Mouse (Mus musculus) hindbrain, embryonic 16.5 days (tissue): ENCODE data around the gene Klhl36. TPM values are rescaled to one million over a fixed set of nuclear protein-coding genes. Genes with fewer than 3 reads are reported as not detected.
"Not testable (repeated sequence)": the region's sequence is repeated elsewhere in the genome, so short reads cannot be mapped to it uniquely, and the experiment has no call there.

Source experiments
- ATAC-seq: fragments of 200-750 bp; cut with Nextera tagmentation; 2 replicates; pipeline ENCODE4 v1.8.0; 2017; ENCODE audit warnings: moderate TSS enrichment, moderate library complexity
- H3K27ac ChIP-seq: fragments of 300-500 bp; sonication (generic); 2 replicates; pipeline ENCODE4 v1.5.1; 2014; ENCODE audit warnings: low read depth, mild to moderate bottlenecking, control low read depth, low read length, moderate library complexity
- H3K27me3 ChIP-seq: fragments of 300-500 bp; sonication (generic); replicated peaks from 2 replicates; pipeline ENCODE4 v1.6.1; 2014; ENCODE audit warnings: low read length; ENCODE audit not compliant: control insufficient read depth, insufficient read depth
- H3K36me3 ChIP-seq: fragments of 300-500 bp; sonication (generic); 2 replicates; pipeline ENCODE4 v1.6.1; 2014; ENCODE audit warnings: mild to moderate bottlenecking, low read length, moderate library complexity, mixed read lengths; ENCODE audit not compliant: control insufficient read depth, insufficient read depth
- H3K4me1 ChIP-seq: fragments of 300-500 bp; sonication (generic); 2 replicates; pipeline ENCODE4 v1.6.1; 2014; ENCODE audit warnings: low read depth, low read length; ENCODE audit not compliant: control insufficient read depth, insufficient read depth
- H3K4me2 ChIP-seq: fragments of 300-500 bp; sonication (generic); 2 replicates; pipeline ENCODE4 v1.6.1; 2014; ENCODE audit warnings: mild to moderate bottlenecking, low read length, control low read depth, moderate library complexity
- H3K4me3 ChIP-seq: fragments of 300-500 bp; sonication (generic); 2 replicates; pipeline ENCODE4 v1.5.1; 2014; ENCODE audit warnings: mild to moderate bottlenecking, low read length, control low read depth, moderate library complexity
- H3K9ac ChIP-seq: fragments of 300-500 bp; sonication (generic); 2 replicates; pipeline ENCODE4 v1.6.1; 2014; ENCODE audit warnings: low read depth, mild to moderate bottlenecking, control low read depth, low read length, moderate library complexity
- H3K9me3 ChIP-seq: fragments of 300-500 bp; sonication (generic); 2 replicates; pipeline ENCODE4 v1.6.1; 2014; ENCODE audit warnings: mild to moderate bottlenecking, low read length, moderate library complexity; ENCODE audit not compliant: control insufficient read depth
- WGBS: fragments of 180-500 bp; shearing (Covaris S2); extraction: QIAGEN DNeasy Blood & Tissue Kit; methylation state at CpG from one replicate; pipeline ENCODE4 v1.1.7; 2014; 5-methylcytosine and 5-hydroxymethylcytosine counted together
- polyA plus RNA-seq: library from polyadenylated mRNA; unstranded; fragments of >200 nt; fragmentation: Nextera tagmentation; extraction: Ambion mirVana; gene quantifications from 2 replicates; pipeline ENCODE4 v1.2.1, GENCODE M21; 2015

Klhl36 gene
- polyA plus RNA-seq, 1 experiment from 2014 or later: 20.5 TPM

- 33% methylated on average over 4 of the region's 4 CpGs for WGBS
- H3K4me1 ChIP-seq: peaks cover 44% of the 10 kb centered on the region
Measured at GRCm38 (mm10) chr8:119838983-119839340, 23.1 kb upstream of the Klhl36 start.

GRCm38 (mm10) chr8:119839419-119840021 lies 22.5 kb upstream of the Klhl36 start:
- Histone ChIP-seq H3K4me3 (peak overlapping the region; percentile 91), H3K9me3 (no peaks in the 10 kb centered on the region), H3K27ac (peak overlapping the region; percentile 83), H3K9ac (peak overlapping the region; percentile 92), H3K4me1 (peaks cover 44% of the 10 kb centered on the region), H3K27me3 (no peaks in the 10 kb centered on the region), H3K36me3 (peaks cover 4% of the 10 kb centered on the region; the same call in 1 of the 2 replicates), H3K4me2 (peak overlapping the region; percentile 66)
- WGBS: 5% methylated on average over 14 of the region's 14 CpGs
- 0 out of 2 replicates have a peak, but pooled peaks have one; percentile 1 for ATAC-seq

More at GRCm38 (mm10) chr8:119838983-119839340, 23.1 kb upstream of the Klhl36 start:
- peak overlapping the region; percentile 66 for H3K4me2 ChIP-seq
- peaks cover 5% of the 10 kb centered on the region; the same call in 1 of the 2 replicates for H3K36me3 ChIP-seq
- ATAC-seq: no peak
- H3K4me3 ChIP-seq: peak overlapping the region; percentile 91
- no peaks in the 10 kb centered on the region for H3K27me3 ChIP-seq
- no peaks in the 10 kb centered on the region for H3K9me3 ChIP-seq
- H3K27ac ChIP-seq: peak overlapping the region; percentile 83
- H3K9ac ChIP-seq: peak overlapping the region; percentile 92

DNA sequence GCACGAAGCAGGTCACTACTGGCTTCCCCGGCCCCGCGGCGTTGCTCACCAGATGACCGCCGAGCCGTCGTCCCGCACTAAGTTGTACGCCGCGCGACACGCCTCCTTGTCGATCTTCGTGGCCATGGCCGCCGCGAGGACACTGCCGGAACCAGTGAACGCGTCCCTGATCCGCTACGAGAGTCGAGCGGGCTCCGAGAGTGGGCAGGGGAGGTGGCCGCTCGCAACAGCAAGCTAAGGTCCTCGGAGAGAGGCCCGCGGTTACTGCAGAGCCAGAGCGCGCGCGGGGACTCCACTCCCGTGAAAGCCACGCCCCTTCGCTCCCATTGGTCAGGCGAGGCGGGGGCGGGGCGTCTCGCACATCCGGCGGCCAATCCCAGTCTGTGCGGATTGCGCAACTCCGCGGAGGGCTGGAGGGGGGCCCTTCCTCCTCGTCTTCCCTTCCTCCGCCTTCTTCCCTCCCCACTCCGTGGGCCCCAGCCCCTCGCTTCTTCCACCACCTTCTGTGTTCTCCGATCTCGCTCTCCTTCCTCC lies 21.7 kb upstream of the Klhl36 start, which contains the start of gene Cotl1:
Gene Cotl1, minus strand, starts transcription at position 270 of the 534 bp plus-strand sequence.
- H3K27ac ChIP-seq: peak within 1 kb of the TSS; percentile 83
- no peaks in the 10 kb centered on the region for H3K36me3 ChIP-seq
- ATAC-seq: peak; percentile 95
- H3K4me2 ChIP-seq: peak within 1 kb of the TSS; percentile 66
- peak within 1 kb of the TSS; percentile 91 for H3K4me3 ChIP-seq
- no peaks in the 10 kb centered on the region for H3K9me3 ChIP-seq
- WGBS: under 1% methylated on average over 55 of the region's 57 CpGs
- H3K9ac ChIP-seq: peak within 1 kb of the TSS; percentile 92
- H3K27me3 ChIP-seq: no peaks in the 10 kb centered on the region
- peaks cover 40% of the 10 kb centered on the region for H3K4me1 ChIP-seq

DNA sequence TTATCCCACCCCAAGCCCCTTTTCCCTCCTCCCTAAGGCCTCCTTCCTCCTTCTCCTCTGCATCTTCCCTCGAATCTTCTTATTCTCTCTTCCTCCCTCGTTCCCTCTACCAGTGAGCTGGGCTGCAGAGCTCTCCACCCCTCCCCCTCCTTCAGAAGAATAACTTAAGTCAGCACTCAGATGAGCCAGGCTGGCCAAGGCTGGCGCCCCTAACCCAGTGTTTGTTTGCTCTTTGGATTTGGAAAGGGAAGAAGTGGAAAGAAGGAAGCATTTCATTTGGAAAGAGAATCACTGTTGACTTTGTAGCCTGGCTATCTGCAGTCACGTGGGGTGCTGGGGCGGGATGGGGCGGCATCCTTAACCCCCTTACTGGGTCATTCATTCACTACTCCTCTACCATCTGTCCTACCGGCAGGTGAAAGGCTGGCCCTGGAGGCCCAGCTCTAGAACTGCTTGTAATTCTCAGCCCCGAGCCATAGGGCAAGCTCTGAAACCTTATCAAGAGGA lies 21.1 kb upstream of the Klhl36 start:
- no peaks in the 10 kb centered on the region for H3K9me3 ChIP-seq
- H3K4me1 ChIP-seq: peaks cover 35% of the 10 kb centered on the region
- H3K27ac ChIP-seq: peak overlapping the region; percentile 77
- H3K36me3 ChIP-seq: no peaks in the 10 kb centered on the region
- H3K9ac ChIP-seq: peak overlapping the region; percentile 68
- peak; percentile 34 for ATAC-seq
- peak overlapping the region; percentile 66 for H3K4me2 ChIP-seq
- WGBS: 7% methylated on average over 8 of the region's 8 CpGs
- no peaks in the 10 kb centered on the region for H3K27me3 ChIP-seq
- H3K4me3 ChIP-seq: peak overlapping the region; percentile 91

GRCm38 (mm10) chr8:119843444-119843843 lies 18.6 kb upstream of the Klhl36 start:
- no peaks in the 10 kb centered on the region for H3K9me3 ChIP-seq
- WGBS: 4% methylated on average over 4 of the region's 4 CpGs
- H3K4me3 ChIP-seq: no peak overlapping the region
- no peaks in the 10 kb centered on the region for H3K27me3 ChIP-seq
- no peaks in the 10 kb centered on the region for H3K36me3 ChIP-seq
- no peak overlapping the region for H3K27ac ChIP-seq
- no peak overlapping the region for H3K9ac ChIP-seq
- ATAC-seq: no peak
- H3K4me2 ChIP-seq: no peak overlapping the region
- peaks cover 12% of the 10 kb centered on the region for H3K4me1 ChIP-seq

- Histone ChIP-seq H3K27ac (no peak overlapping the region), H3K4me1 (peaks cover 7% of the 10 kb centered on the region), H3K4me2 (no peak overlapping the region), H3K4me3 (no peak overlapping the region), H3K36me3 (no peaks in the 10 kb centered on the region), H3K9ac (no peak overlapping the region), H3K9me3 (no peaks in the 10 kb centered on the region), H3K27me3 (no peaks in the 10 kb centered on the region)
- ATAC-seq: no peak
- 56% methylated on average over 8 of the region's 8 CpGs for WGBS
Measured at GRCm38 (mm10) chr8:119844577-119844976, 17.5 kb upstream of the Klhl36 start.

- WGBS: 82% methylated on average over 7 of the region's 7 CpGs
- H3K27me3 ChIP-seq, H3K27ac ChIP-seq, H3K4me2 ChIP-seq, H3K9me3 ChIP-seq, H3K4me1 ChIP-seq, H3K4me3 ChIP-seq, H3K36me3 ChIP-seq, H3K9ac ChIP-seq, ATAC-seq: not testable (repeated sequence)
Measured at GRCm38 (mm10) chr8:119845741-119846140, 16.3 kb upstream of the Klhl36 start.

DNA sequence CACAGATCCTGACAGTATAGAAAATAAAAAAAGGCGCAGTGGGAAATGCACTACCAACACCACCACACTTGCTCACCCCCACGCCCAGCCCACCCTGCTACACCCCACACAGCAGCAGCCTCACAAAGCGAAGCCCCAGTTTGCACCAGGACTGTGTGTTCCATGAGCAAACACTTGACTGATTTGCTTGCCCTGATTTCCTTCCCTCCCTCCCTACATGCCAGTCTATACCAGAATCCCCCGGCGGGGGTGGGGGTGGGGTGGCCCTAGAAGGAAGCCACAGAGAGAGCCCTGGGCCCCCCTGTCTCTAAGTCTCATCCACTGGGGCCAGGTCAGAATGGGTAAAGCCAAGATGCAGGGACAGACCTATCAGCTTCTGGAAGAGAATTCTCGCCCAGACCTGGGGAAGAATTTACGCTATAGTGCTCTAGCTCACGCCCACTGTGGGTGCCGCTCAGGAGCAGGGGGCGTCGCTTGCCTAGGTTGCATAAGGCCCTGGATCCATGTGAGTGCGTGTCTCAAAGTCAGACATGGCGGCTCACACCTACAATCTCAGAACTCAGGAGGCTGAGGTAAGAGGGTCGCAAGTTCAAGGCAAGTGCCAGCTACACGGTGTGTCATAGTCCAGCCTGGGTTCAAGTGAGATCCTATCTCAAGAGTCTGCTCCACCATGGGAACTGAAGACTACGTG lies 14.7 kb upstream of the Klhl36 start:
- no peaks in the 10 kb centered on the region for H3K4me1 ChIP-seq
- no peak overlapping the region for H3K4me3 ChIP-seq
- H3K27ac ChIP-seq: no peak overlapping the region
- no peaks in the 10 kb centered on the region for H3K9me3 ChIP-seq
- no peak for ATAC-seq
- H3K27me3 ChIP-seq: no peaks in the 10 kb centered on the region
- H3K36me3 ChIP-seq: no peaks in the 10 kb centered on the region
- H3K9ac ChIP-seq: no peak overlapping the region
- 92% methylated on average over 16 of the region's 16 CpGs for WGBS
- no peak overlapping the region for H3K4me2 ChIP-seq

DNA sequence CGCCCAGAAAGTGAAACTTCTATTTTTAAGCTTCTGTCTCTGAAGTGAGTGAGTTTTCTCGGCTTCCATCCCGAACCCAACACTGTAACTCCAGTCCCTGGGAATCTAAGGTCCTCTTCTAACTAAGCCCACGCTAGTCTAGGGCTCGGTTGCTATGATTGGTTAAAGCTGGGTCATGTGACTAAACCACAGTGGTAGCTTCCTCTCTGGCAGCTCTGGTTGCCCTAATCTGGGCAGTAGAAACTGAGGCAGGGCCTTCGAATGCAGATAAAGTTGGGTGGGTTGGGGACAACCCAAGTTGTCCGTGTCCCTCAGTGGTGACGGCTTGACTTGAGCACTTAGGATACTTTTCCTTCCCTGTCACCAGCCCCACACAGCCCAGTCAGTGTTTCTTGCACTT lies 8.5 kb upstream of the Klhl36 start:
- Histone ChIP-seq H3K4me1 (no peaks in the 10 kb centered on the region), H3K36me3 (no peaks in the 10 kb centered on the region), H3K27me3 (no peaks in the 10 kb centered on the region), H3K9ac (no peak overlapping the region), H3K4me3 (no peak overlapping the region), H3K9me3 (no peaks in the 10 kb centered on the region), H3K27ac (no peak overlapping the region), H3K4me2 (no peak overlapping the region)
- 66% methylated on average over 8 of the region's 8 CpGs for WGBS
- ATAC-seq: no peak
